Mouse (Mus musculus) cortical plate, adult 2 months (tissue): Measurements from ENCODE around the gene Epha8.

Source experiments
- CTCF ChIP-seq: fragments of 200-500 bp; IDR thresholded peaks from 2 replicates; pipeline ENCODE4 v1.5.1; 2011; ENCODE audit warnings: mild to moderate bottlenecking, control low read depth, low read length; ENCODE audit not compliant: insufficient read depth; ENCODE audit errors: extremely low read depth
- POLR2A ChIP-seq: fragments of 200-500 bp; IDR thresholded peaks from 2 replicates; pipeline ENCODE4 v1.6.1; 2011; ENCODE audit warnings: mild to moderate bottlenecking, low read length, control low read depth; ENCODE audit not compliant: insufficient read depth; ENCODE audit errors: extremely low read depth

DNA sequence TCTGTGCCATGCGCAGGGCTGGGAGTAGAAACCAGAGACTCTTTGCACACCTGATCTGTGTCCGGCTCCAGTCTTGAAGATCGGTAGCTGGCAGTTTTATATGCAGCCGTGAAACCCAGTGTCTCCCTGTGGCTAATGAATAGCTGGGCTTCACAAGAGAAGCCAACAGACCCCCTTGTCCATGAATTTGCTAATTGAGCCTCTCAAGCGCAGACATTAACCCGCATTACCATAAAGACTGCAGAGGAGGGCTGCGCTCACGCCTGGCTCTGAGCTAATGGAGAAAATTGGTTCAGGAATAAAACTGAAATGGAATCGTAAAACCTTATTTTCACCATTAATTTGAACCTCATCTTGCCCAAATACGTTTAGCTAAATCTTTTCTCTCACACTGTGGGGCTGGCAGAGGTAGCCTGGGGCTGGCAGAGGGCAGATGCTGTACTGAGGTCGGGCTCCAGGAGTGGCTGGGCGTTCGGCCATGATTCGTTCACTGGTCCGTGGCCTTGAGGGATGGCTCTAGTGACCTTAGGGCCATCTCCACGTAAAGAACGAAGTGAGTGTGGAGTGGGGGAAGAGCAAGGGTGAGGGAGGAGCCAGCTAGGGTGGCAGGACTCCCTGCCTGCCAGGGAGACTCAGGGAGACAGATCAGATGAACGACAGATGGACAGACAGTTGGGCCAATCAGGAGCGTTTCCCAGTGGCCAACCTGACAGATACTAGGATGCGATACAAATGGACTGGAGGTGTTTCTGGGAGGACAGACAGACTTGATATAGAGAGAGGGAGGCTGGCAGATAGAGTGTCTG, 40.1 kb downstream of the Epha8 start:
- no peak for TF ChIP-seq POLR2A
- no peak for TF ChIP-seq CTCF
